Mouse (Mus musculus) limb, embryonic 12.5 days (tissue): ENCODE data around the gene Zmiz1. TPM values are rescaled to one million over a fixed set of nuclear protein-coding genes. Genes with fewer than 3 reads are reported as not detected.

Experiments used
- ATAC-seq: fragments of 200-750 bp; cut with Nextera tagmentation; 2 replicates; pipeline ENCODE4 v1.8.0; 2017; ENCODE audit warnings: low read depth, moderate TSS enrichment; ENCODE audit not compliant: insufficient number of reproducible peaks, insufficient read depth, low FRiP score, low TSS enrichment
- H3K27ac ChIP-seq: fragments of 300-500 bp; sonication (generic); 2 replicates; pipeline ENCODE4 v1.5.1; 2016; ENCODE audit warnings: mild to moderate bottlenecking, moderate library complexity
- H3K27me3 ChIP-seq: fragments of 300-500 bp; sonication (generic); 2 replicates; pipeline ENCODE4 v1.6.1; 2016; ENCODE audit warnings: mild to moderate bottlenecking, moderate library complexity
- H3K36me3 ChIP-seq: fragments of 300-500 bp; sonication (generic); 2 replicates; pipeline ENCODE4 v1.6.1; 2016; ENCODE audit warnings: mild to moderate bottlenecking, moderate library complexity
- H3K4me1 ChIP-seq: fragments of 300-500 bp; sonication (generic); replicated peaks from 2 replicates; pipeline ENCODE4 v1.6.1; 2016
- H3K4me2 ChIP-seq: fragments of 300-500 bp; sonication (generic); 2 replicates; pipeline ENCODE4 v1.6.1; 2016; ENCODE audit warnings: mild to moderate bottlenecking, moderate library complexity
- H3K4me3 ChIP-seq: fragments of 300-500 bp; sonication (generic); replicated peaks from 2 replicates; pipeline ENCODE4 v1.5.1; 2016; ENCODE audit warnings: mild to moderate bottlenecking
- H3K9ac ChIP-seq: fragments of 300-500 bp; sonication (generic); replicated peaks from 2 replicates; pipeline ENCODE4 v1.6.1; 2016; ENCODE audit warnings: mild to moderate bottlenecking, moderate library complexity
- H3K9me3 ChIP-seq: fragments of 300-500 bp; sonication (generic); 2 replicates; pipeline ENCODE4 v1.6.1; 2016; ENCODE audit warnings: mild to moderate bottlenecking, moderate library complexity
- WGBS: fragments of 180-500 bp; shearing (Covaris S2); methylation state at CpG from one replicate; pipeline ENCODE4 v1.1.7; 2016; 5-methylcytosine and 5-hydroxymethylcytosine counted together
- polyA plus RNA-seq: library from polyadenylated mRNA; unstranded; fragments of >200 nt; fragmentation: Nextera tagmentation; extraction: Ambion mirVana; gene quantifications from 2 replicates; pipeline ENCODE4 v1.2.1, GENCODE M21; 2016

The Zmiz1 gene
- polyA plus RNA-seq, 1 experiment from 2014 or later = 53.4 TPM

DNA sequence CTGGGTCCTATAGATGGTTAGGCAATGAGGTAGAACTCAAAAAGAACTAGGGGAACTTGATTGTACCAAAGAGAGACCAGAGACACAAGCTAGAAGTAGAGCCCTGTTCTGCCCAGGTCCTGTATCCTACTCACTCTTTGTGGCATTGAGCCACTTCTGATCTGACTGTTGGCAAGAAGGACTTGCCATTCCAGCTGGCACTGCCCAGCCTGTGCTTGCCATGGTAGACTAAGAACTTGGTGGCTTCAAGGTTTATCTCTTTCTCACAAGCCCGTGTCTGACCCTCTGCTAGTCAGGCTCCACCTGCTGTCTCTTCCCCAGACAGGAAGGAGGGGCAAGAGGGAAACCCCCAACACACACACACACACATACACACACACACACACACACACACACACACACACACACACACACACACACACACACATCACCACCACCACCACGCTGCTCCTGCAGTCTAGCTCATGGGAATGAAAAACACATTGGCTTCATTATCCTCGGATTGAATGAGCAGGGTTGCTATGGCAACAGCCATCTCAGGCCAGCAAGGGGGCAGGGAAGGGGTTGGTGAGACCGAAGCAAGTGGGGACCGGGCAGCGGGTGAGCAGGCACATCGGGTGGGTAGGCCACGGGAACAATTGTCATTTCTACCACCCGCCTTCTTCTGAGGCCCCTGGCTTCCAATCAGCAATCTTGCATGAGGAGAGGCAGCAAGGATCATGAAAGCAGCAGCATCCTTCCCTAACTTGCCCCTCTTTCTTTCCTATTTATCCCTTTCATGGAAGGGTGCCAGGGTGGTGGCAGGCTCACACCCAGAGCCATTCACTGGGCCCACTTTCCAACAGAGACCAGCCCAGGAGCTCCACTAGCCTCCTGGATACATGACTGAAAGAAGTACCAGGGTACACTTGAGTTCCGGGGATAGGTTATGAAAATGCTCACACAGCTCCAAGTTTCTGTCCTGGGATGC is 91.2 kb downstream of the Zmiz1 start:
- H3K36me3 ChIP-seq = peaks cover 78% of the 10 kb centered on the region
- ATAC-seq = no peak

DNA sequence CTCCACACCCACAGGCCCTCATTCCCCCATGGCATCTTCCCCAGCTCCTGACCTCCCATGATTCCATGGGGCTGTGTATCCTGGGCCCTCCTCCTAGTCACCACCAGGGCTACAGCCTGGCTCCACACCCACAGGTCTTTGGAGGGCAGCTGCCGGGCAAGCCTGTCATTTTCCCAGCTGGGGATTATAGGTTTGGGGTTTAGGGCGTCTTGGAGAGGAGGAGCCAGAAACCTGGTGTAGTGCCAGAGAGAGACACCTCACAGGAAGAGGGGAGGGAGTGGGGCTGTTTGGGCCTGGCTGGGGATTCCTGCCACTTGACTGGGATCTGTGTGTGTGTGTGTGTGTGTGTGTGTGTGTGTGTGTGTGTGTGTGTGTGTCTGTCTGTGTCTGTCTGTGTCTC is 92.7 kb downstream of the Zmiz1 start:
- Histone ChIP-seq H3K27me3 (no peaks in the 10 kb centered on the region), H3K4me3 (no peak overlapping the region), H3K4me2 (no peak overlapping the region), H3K9me3 (no peaks in the 10 kb centered on the region), H3K9ac (no peak overlapping the region), H3K27ac (no peak overlapping the region), H3K36me3 (peaks cover 62% of the 10 kb centered on the region), H3K4me1 (peaks cover 97% of the 10 kb centered on the region)
- 10% methylated on average over 2 of the region's 2 CpGs for WGBS
- ATAC-seq = no peak

More for the DNA sequence above, 91.2 kb downstream of the Zmiz1 start:
- Histone ChIP-seq H3K4me1 (peaks cover 96% of the 10 kb centered on the region), H3K27ac (peak overlapping the region; percentile 60), H3K9me3 (no peaks in the 10 kb centered on the region), H3K4me2 (no peak overlapping the region), H3K27me3 (no peaks in the 10 kb centered on the region), H3K9ac (no peak overlapping the region), H3K4me3 (no peak overlapping the region)
- WGBS = 29% methylated on average over 10 of the region's 10 CpGs

DNA sequence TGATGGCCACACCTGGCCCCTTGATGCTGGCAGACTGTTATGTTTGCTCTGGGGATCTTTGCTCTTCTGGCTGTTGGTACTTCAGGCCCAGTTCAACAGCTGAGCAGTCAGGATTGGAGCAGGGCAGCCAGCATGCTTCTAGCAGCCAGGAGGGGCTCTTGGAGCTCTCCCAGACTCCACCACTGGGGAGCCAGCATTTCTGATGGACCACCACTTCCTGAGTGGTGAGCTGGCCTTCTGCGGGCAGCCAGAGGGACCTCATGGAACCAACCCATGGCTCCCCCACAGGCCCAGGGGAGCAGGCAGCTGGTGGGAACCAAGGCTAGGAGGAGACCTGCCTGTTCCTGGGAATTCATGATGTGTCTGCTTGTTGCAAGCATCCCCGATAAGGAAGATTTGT is 94.4 kb downstream of the Zmiz1 start:
- H3K9ac ChIP-seq = no peak overlapping the region
- H3K4me1 ChIP-seq = peaks cover 97% of the 10 kb centered on the region
- WGBS = 84% methylated on average over 2 of the region's 2 CpGs
- ATAC-seq = no peak
- H3K4me3 ChIP-seq = no peak overlapping the region
- H3K36me3 ChIP-seq = peaks cover 52% of the 10 kb centered on the region
- peak overlapping the region; percentile 7; the same call in 1 of the 2 replicates for H3K27ac ChIP-seq
- no peaks in the 10 kb centered on the region for H3K27me3 ChIP-seq
- H3K4me2 ChIP-seq = no peak overlapping the region
- no peaks in the 10 kb centered on the region for H3K9me3 ChIP-seq

DNA sequence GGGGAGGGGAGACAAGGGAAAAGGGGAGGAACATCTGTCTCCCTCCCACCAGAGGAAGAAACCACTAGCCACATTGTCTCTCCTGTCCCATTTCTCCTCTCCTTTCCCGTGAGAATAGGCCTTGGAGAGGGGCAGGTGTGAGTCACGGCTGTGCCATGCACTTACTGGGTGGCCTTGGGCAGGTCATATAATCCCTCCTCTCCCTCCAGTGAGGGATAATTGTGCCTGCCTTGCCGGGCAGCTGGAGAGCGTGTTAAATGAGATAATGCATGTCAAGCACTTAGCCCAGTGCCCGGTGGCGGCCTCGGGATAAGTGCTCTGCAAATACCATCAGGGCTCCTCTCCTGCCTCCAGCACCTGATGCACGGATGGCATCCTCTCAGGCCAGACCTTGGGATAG is 95.8 kb downstream of the Zmiz1 start:
- Histone ChIP-seq H3K9me3 (no peaks in the 10 kb centered on the region), H3K27ac (peak overlapping the region; percentile 66), H3K4me3 (no peak overlapping the region), H3K4me2 (peak overlapping the region; percentile 28; the same call in 1 of the 2 replicates), H3K36me3 (peaks cover 49% of the 10 kb centered on the region), H3K9ac (no peak overlapping the region), H3K27me3 (no peaks in the 10 kb centered on the region), H3K4me1 (peaks cover 86% of the 10 kb centered on the region)
- ATAC-seq = no peak
- WGBS = 10% methylated on average over 8 of the region's 8 CpGs

DNA sequence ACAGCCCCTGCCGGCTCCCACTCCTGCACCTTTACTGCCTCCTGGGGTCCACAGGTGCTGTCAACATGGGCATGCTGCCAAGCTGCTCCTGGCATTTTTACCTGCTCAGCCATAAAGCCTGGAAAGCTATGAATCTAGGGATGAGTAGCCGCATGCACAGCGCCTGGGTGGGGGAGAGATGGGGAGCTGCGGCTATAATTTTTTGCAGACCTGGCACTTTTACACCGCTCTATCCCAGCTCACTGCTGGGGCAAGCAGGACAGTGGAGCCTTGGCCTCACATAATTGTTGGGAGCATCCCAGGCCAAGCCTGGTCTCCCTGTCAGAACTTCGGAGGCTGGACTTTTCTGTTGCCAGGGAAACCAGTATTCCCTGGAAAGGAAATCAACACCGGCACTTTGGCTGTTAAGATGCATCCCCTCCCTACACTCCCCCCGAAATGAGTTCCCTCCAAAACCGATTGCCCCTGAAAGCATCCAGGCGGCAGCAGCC is 96.4 kb downstream of the Zmiz1 start:
- ATAC-seq = 0 out of 2 replicates have a peak, but pooled peaks have one; percentile 34
- peak overlapping the region; percentile 28 for H3K4me2 ChIP-seq
- peak overlapping the region; percentile 19; the same call in 1 of the 2 replicates for H3K9ac ChIP-seq
- peaks cover 85% of the 10 kb centered on the region for H3K4me1 ChIP-seq
- no peaks in the 10 kb centered on the region for H3K9me3 ChIP-seq
- 9% methylated on average over 10 of the region's 10 CpGs for WGBS
- no peaks in the 10 kb centered on the region for H3K27me3 ChIP-seq
- no peak overlapping the region for H3K4me3 ChIP-seq
- peak overlapping the region; percentile 66 for H3K27ac ChIP-seq
- peaks cover 52% of the 10 kb centered on the region for H3K36me3 ChIP-seq

DNA sequence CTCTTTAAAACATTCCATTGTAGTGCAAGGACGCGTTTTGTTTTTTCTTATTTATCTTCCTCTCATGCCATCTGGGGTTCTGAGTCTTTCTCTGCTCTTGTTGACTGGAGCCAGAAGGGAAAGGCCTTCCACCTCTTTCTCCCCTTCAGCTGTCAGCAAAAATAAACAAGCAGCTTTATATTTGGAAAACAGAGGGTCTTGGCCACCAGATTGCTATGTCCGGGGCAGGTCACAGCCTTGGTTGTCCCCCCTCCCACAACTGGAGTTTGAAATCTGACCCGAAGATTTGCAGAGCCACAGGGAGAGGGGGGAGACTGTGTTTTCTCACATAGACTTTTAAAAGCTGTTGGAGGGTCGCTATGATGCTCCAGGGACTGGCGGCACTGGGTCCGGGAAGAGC is 96.9 kb downstream of the Zmiz1 start:
- ATAC-seq = no peak
- Histone ChIP-seq H3K9ac (peak overlapping the region; percentile 19; the same call in 1 of the 2 replicates), H3K4me3 (no peak overlapping the region), H3K36me3 (peaks cover 52% of the 10 kb centered on the region), H3K9me3 (no peaks in the 10 kb centered on the region), H3K4me1 (peaks cover 80% of the 10 kb centered on the region), H3K27ac (peak overlapping the region; percentile 66), H3K4me2 (peak overlapping the region; percentile 28), H3K27me3 (no peaks in the 10 kb centered on the region)
- WGBS = 4% methylated on average over 7 of the region's 7 CpGs

DNA sequence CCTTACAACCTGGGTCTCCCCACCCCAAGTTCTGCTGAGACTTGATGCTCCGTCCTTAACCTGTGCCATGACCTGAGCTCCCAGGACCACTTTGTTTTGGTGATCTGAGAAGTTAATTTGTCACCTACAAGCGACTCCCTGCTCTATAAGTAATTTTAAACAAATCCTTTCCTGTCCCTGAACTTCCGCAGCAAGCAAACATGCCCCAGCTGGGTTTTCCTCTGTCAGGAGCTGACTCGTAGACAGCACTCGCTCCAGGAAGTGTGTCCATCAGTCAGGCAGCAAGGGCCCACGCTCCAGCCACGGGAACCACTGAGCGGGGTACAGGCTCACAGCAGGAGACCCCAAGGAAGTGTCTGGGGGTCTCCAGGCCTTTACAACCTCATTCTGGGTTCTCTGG is 98.0 kb downstream of the Zmiz1 start:
- Histone ChIP-seq H3K36me3 (peaks cover 53% of the 10 kb centered on the region), H3K4me1 (peaks cover 80% of the 10 kb centered on the region), H3K27ac (peak overlapping the region; percentile 66), H3K4me2 (no peak overlapping the region), H3K27me3 (no peaks in the 10 kb centered on the region), H3K4me3 (no peak overlapping the region), H3K9me3 (no peaks in the 10 kb centered on the region), H3K9ac (no peak overlapping the region)
- 23% methylated on average over 8 of the region's 8 CpGs for WGBS
- no peak for ATAC-seq

DNA sequence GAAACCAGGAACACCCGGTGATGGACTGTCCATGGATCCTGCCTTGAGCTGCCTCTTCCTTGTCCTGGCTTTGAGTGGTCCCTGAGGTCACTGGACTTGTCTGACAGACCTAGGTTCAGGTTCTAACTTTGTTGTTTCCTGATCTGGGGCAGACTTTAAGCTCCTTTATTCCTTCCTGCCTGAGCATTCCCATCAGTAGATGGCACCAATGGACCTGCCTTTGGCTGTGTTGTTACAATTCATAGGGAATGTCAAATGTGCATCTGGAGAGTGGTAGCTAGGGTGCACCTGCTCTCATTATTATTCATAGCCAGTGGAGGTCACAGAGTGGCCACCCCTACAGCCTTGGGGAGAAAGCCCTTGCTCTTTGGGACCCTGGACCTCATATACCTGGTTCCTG is 99.5 kb downstream of the Zmiz1 start:
- peaks cover 82% of the 10 kb centered on the region for H3K4me1 ChIP-seq

DNA sequence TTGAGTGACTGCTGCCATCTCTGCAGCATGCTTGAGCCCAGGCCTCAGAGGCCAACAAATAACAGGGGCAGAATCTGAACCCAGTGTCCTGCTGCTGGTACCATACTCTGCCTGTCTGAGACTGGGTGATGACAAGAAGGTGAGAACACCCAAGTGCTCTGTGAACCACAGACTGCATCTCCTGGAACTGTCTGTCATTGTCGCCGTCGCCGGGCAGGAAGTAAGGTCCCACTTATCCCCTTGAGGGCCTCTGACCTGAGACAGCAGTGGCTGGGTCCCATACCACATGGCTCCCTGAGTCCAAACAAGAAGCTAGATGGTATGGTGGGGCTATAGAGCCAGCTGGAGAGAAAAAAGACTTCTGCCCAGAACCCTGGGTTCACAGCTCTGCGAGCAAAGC is 100.9 kb downstream of the Zmiz1 start:
- H3K27me3 ChIP-seq = no peaks in the 10 kb centered on the region
- H3K4me3 ChIP-seq = no peak overlapping the region
- H3K27ac ChIP-seq = no peak overlapping the region
- H3K4me2 ChIP-seq = no peak overlapping the region
- H3K4me1 ChIP-seq = peaks cover 82% of the 10 kb centered on the region
- 76% methylated on average over 5 of the region's 5 CpGs for WGBS
- no peak for ATAC-seq
- H3K36me3 ChIP-seq = peaks cover 56% of the 10 kb centered on the region
- H3K9me3 ChIP-seq = no peaks in the 10 kb centered on the region
- no peak overlapping the region for H3K9ac ChIP-seq

More for the DNA sequence above, 99.5 kb downstream of the Zmiz1 start:
- Histone ChIP-seq H3K9me3 (no peaks in the 10 kb centered on the region), H3K4me2 (no peak overlapping the region), H3K27me3 (no peaks in the 10 kb centered on the region), H3K9ac (no peak overlapping the region), H3K36me3 (peaks cover 50% of the 10 kb centered on the region), H3K27ac (no peak overlapping the region), H3K4me3 (no peak overlapping the region)
- WGBS = 100% methylated on average over 1 of the region's 1 CpGs
- no peak for ATAC-seq

DNA sequence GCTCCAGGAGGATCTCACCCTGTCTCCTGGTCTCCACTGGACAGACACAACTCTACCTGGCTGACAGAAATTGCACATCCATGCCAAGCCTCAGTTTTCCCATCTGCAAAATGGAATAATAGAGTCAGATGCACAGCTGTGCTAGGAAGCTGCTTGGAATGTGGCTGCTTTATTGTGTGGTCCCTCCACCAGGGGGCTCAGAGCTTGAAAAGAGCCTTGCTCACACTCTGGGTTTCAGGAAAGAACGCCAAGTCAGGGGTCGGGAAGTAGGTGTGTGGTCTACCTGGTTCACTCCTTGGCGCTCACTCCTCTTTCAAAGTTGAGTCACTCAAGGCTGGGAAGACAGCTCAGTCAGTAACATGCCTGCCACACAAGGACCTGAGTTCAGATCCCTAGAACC is 101.9 kb downstream of the Zmiz1 start:
- Histone ChIP-seq H3K36me3 (peaks cover 57% of the 10 kb centered on the region), H3K4me1 (peaks cover 82% of the 10 kb centered on the region)
- WGBS = 85% methylated on average over 3 of the region's 3 CpGs

DNA sequence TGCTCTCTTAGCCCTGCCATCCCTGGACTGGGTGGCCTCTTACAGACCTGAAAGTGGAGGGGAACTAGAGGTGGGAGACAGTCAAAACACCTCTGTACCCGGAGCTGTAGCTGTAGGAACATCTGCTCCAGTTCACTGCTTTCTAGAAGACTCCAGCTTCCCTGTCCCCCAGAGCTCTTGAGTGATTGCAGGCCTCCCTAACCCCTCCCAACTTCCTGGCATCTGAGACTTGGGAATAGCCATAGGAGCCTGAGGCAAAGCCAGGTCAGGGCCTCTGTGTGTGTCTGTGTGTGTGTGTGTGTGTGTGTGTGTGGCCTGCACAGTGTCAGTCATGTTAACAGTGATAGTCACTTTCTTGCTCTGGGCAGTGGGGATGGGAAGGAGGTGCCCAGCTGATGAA is 102.7 kb downstream of the Zmiz1 start:
- no peak for ATAC-seq
- Histone ChIP-seq H3K27ac (peak overlapping the region; percentile 51), H3K4me1 (peaks cover 77% of the 10 kb centered on the region)

More for the DNA sequence above, 101.9 kb downstream of the Zmiz1 start:
- Histone ChIP-seq H3K4me3 (no peak overlapping the region), H3K27me3 (no peaks in the 10 kb centered on the region), H3K9me3 (no peaks in the 10 kb centered on the region), H3K27ac (no peak overlapping the region), H3K4me2 (no peak overlapping the region), H3K9ac (no peak overlapping the region)
- no peak for ATAC-seq

More for the DNA sequence above, 102.7 kb downstream of the Zmiz1 start:
- Histone ChIP-seq H3K4me2 (no peak overlapping the region), H3K27me3 (no peaks in the 10 kb centered on the region), H3K36me3 (peaks cover 59% of the 10 kb centered on the region), H3K9ac (no peak overlapping the region), H3K9me3 (no peaks in the 10 kb centered on the region), H3K4me3 (no peak overlapping the region)
- WGBS = 8% methylated on average over 1 of the region's 1 CpGs
